Mouse (Mus musculus): Measurements from ENCODE around the gene Nectin4. TPM values are rescaled to one million over a fixed set of nuclear protein-coding genes. Genes with fewer than 3 reads are reported as not detected.

Nectin4 gene
- polyA plus RNA-seq, 1 experiment from 2014 or later, result 3.7 TPM

DNA sequence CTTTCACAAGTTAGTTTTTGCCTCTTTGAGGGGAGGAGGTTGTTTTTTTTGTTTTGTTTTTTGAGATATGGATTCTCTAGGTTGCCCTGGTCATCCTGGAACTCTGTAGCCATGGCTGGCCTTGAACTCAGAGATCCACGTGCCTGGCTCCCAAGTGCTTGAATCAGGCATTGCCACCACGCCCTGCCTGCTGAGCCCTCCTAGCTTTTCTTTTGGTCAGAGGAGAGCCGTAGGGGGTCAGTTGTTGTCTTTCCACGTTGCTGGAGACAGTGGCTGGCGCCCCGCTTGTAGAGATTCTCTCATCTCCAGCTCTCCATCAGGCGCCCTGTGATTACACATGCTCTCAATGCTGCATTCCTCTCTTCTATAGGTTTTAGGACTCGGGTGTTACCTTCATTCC lies 43.7 kb downstream of the Nectin4 start:
- H3K27me3 ChIP-seq (replicated peaks), result peaks cover 7% of the 10 kb centered on the region
- peak overlapping the region; percentile 74; the same call in 1 of the 2 replicates for H3K4me3 ChIP-seq (replicated peaks)
- H3K36me3 ChIP-seq, result peaks cover 34% of the 10 kb centered on the region
- H3K27ac ChIP-seq (replicated peaks), result no peak overlapping the region
- whole genome bisulfite sequencing, result 74% methylated on average over 8 of the region's 8 CpGs
- no peaks in the 10 kb centered on the region for H3K9me3 ChIP-seq (replicated peaks)
- H3K4me2 ChIP-seq, result peak overlapping the region; percentile 62
- no peak for ATAC-seq (ENCODE audit: low FRiP score)
- H3K9ac ChIP-seq (replicated peaks), result no peak overlapping the region
- H3K4me1 ChIP-seq, result peaks cover 21% of the 10 kb centered on the region

DNA sequence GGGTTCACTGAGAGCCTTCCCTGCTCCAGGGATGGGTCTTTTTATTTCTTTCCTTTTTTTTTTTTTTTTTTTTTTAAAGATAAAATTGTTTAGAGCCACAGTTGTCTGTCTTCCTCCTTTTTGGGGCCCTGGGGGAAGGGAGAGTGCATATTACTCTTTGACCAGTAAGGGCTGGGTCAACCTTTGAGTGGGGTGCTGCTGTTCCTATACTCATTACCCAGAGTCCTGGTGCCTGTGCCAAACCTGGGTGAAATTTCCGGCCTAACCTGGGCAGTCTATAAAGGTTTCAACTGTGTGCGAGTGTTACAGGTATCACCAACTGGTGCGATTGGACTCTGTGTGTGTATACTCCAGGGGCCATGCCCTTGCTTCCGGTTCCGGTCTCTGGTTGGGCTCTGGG lies 48.8 kb downstream of the Nectin4 start, which contains the start of gene Tstd1:
Tstd1 (plus strand) TSS at position 213 of the 400 bp plus-strand sequence.
- no peak within 1 kb of the TSS for H3K4me3 ChIP-seq (replicated peaks)
- H3K4me2 ChIP-seq, result no peak within 1 kb of the TSS
- peak; percentile 18; the same call in 1 of the 2 replicates for ATAC-seq (ENCODE audit: low FRiP score)
- H3K27me3 ChIP-seq (replicated peaks), result no peaks in the 10 kb centered on the region
- no peak within 1 kb of the TSS; the same call in none of the 2 replicates for H3K27ac ChIP-seq (replicated peaks)
- 91% methylated on average over 5 of the region's 5 CpGs for WGBS
- no peak within 1 kb of the TSS for H3K9ac ChIP-seq (replicated peaks)
- H3K9me3 ChIP-seq (replicated peaks), result no peaks in the 10 kb centered on the region
- H3K4me1 ChIP-seq, result peaks cover 12% of the 10 kb centered on the region
- peaks cover 59% of the 10 kb centered on the region for H3K36me3 ChIP-seq

DNA sequence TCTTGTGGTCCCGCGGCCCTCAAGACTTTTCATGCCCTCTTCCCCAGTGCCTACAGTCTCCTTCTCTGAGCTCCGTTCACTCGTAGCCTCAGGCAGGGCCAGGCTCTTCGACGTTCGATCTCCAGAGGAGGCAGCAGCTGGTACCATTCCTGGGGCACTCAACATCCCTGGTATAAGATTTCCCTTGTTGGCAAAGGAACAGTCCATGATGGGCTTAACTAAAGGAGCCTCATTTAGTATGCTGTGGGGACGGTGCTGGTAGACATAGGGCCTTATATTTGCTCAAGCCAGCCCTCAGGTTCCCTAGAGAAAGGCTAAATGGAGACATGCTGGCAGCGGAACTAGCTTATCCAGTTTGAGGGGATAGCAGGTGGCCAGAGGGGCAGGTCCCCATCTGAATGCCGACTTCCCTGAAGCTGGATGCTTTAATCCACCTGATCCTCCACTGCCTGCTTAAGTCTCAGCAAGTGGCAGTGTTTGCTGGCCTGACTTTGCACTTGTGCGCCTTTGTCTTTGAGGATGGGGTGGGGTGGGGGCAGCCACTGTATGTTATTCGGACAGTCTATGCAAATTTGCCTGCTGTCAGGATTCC lies 49.5 kb downstream of the Nectin4 start:
- Histone ChIP-seq H3K4me3 (replicated peaks) (no peak overlapping the region), H3K9me3 (replicated peaks) (no peaks in the 10 kb centered on the region), H3K9ac (replicated peaks) (no peak overlapping the region), H3K27me3 (replicated peaks) (no peaks in the 10 kb centered on the region), H3K27ac (replicated peaks) (no peak overlapping the region; the same call in none of the 2 replicates), H3K4me1 (peaks cover 5% of the 10 kb centered on the region), H3K36me3 (peaks cover 59% of the 10 kb centered on the region), H3K4me2 (no peak overlapping the region)
- 42% methylated on average over 12 of the region's 12 CpGs for WGBS
- ATAC-seq (ENCODE audit: low FRiP score), result peak; percentile 37; the same call in 1 of the 2 replicates

DNA sequence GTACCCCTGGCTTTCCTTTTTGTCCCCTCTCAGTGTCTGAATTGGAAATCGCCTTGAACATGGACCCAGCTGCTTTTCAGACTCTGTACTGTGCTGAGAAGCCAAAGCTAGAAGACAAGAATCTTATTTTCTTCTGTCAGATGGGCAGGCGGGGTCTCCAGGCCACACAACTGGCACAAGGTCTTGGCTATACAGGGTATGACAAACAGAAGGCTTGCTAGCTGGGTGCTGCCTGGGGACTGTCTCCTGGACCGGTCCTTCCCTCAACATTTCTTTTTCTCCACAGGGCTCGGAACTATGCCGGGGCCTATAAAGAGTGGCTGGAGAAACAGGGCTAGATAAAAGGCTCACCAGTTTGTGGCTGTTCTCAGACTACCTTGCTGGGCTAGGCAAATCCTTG lies 50.0 kb downstream of the Nectin4 start:
- H3K36me3 ChIP-seq, result peaks cover 59% of the 10 kb centered on the region
- H3K9ac ChIP-seq (replicated peaks), result no peak overlapping the region
- 80% methylated on average over 5 of the region's 5 CpGs for WGBS
- no peak overlapping the region; the same call in 1 of the 2 replicates for H3K27ac ChIP-seq (replicated peaks)
- no peak for ATAC-seq (ENCODE audit: low FRiP score)
- H3K4me2 ChIP-seq, result no peak overlapping the region
- no peaks in the 10 kb centered on the region for H3K9me3 ChIP-seq (replicated peaks)
- H3K27me3 ChIP-seq (replicated peaks), result no peaks in the 10 kb centered on the region
- H3K4me3 ChIP-seq (replicated peaks), result no peak overlapping the region
- peaks cover 4% of the 10 kb centered on the region; the same call in 1 of the 2 replicates for H3K4me1 ChIP-seq

DNA sequence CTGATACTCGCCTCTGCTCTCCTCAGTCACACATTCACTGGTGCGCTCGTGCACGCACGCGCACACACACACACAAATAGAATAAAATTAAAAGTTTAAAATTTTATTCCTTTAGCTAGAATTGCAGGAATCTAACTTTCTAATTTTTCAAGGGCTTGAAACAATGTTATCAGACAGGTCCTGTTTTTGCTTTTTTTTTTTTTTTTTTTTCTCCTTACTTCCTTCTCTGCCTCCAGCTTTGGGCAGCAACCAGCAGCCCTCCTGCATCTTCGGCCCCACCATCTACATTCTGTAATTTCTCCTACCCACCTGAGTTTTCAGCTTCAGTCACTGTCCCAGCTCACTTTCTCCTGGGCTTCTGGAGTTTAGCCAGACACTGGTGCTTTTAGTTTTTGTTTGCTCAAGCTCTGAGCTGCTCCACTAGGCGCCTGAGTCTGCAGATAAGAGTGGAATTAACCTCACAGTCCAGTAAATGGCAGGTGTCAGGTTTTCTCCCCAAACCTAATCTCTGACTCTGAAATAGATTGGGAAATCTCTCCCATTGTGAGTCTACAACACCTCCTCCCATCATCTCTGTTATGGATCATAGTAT lies 52.7 kb downstream of the Nectin4 start:
- Histone ChIP-seq H3K4me1 (peaks cover 4% of the 10 kb centered on the region; the same call in 1 of the 2 replicates), H3K4me3 (replicated peaks) (no peak overlapping the region), H3K27ac (replicated peaks) (no peak overlapping the region), H3K27me3 (replicated peaks) (no peaks in the 10 kb centered on the region), H3K9ac (replicated peaks) (no peak overlapping the region), H3K36me3 (peaks cover 35% of the 10 kb centered on the region), H3K9me3 (replicated peaks) (no peaks in the 10 kb centered on the region), H3K4me2 (no peak overlapping the region)
- ATAC-seq (ENCODE audit: low FRiP score), result no peak
- WGBS, result 92% methylated on average over 8 of the region's 8 CpGs

DNA sequence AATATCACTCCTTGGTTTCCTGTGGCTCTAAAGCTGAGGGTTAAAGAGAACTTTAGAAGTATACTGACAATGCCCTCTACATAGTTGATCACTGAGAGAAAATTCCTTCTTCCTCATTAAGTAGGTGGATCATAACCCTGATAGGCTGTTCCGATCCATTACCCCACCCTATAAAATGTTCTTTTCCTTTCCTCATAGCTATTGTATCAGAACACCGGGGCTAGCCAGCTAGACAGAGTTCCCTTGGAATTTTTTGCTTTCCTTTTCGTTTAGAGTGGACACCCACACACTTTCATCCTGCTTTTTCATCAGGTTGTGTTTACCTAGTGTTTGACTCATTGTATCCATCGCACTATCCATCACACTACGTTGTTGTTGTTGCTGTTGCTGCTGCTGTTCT lies 54.7 kb downstream of the Nectin4 start:
- Histone ChIP-seq H3K36me3 (peaks cover 15% of the 10 kb centered on the region), H3K9me3 (replicated peaks) (no peaks in the 10 kb centered on the region), H3K4me2 (no peak overlapping the region), H3K4me1 (no peaks in the 10 kb centered on the region), H3K4me3 (replicated peaks) (no peak overlapping the region), H3K27ac (replicated peaks) (no peak overlapping the region), H3K9ac (replicated peaks) (no peak overlapping the region), H3K27me3 (replicated peaks) (no peaks in the 10 kb centered on the region)
- ATAC-seq (ENCODE audit: low FRiP score), result no peak
- WGBS, result 80% methylated on average over 5 of the region's 5 CpGs

DNA sequence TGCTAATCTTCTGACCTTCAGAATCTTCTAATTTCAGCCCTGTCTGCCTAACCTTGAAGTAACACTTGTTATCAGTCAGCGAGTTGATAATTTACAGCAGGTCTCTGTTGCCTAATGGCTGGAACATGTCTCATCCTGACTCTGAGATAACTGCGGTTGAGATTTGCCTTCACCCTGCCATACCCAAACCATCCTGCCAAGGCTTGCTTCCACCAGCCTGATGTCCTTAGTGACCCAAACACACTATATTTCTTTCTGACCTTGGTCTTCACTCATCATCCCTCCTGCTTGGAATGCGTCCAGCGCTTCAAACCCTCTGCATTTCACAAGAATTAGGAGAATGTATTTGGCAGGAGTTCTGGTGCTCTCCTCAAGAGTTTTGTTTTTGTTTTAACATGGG lies 55.2 kb downstream of the Nectin4 start:
- 87% methylated on average over 4 of the region's 4 CpGs for WGBS
- no peak overlapping the region for H3K9ac ChIP-seq (replicated peaks)
- no peak overlapping the region for H3K27ac ChIP-seq (replicated peaks)
- no peak overlapping the region for H3K4me2 ChIP-seq
- H3K36me3 ChIP-seq, result peaks cover 10% of the 10 kb centered on the region
- no peaks in the 10 kb centered on the region for H3K9me3 ChIP-seq (replicated peaks)
- H3K27me3 ChIP-seq (replicated peaks), result no peaks in the 10 kb centered on the region
- no peak for ATAC-seq (ENCODE audit: low FRiP score)
- H3K4me3 ChIP-seq (replicated peaks), result no peak overlapping the region
- no peaks in the 10 kb centered on the region for H3K4me1 ChIP-seq

DNA sequence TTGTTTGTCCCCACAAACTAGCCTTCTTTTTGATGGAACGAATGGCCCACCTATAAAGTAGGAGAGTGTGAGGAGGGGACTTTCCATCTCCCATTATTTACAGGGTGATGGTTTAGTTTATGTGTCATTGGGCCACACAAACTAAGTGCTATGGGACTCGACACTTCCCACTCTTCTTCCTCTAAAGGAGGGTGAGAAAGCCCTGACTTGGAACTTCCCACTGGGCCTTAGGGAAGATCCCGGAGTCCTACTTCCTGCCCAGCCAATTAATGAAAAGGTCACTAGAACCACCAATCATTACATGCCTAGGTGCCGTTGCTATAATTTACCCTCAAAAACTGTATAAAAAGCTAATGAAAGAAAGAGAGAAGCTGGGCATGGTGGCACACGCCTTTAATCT lies 62.3 kb downstream of the Nectin4 start:
- Histone ChIP-seq H3K27me3 (replicated peaks) (peaks cover 13% of the 10 kb centered on the region), H3K36me3 (no peaks in the 10 kb centered on the region), H3K4me2 (no peak overlapping the region), H3K9ac (replicated peaks) (no peak overlapping the region), H3K4me1 (peaks cover 2% of the 10 kb centered on the region; the same call in 1 of the 2 replicates), H3K9me3 (replicated peaks) (no peaks in the 10 kb centered on the region), H3K4me3 (replicated peaks) (no peak overlapping the region), H3K27ac (replicated peaks) (no peak overlapping the region)
- 75% methylated on average over 5 of the region's 5 CpGs for WGBS
- ATAC-seq (ENCODE audit: low FRiP score), result no peak

DNA sequence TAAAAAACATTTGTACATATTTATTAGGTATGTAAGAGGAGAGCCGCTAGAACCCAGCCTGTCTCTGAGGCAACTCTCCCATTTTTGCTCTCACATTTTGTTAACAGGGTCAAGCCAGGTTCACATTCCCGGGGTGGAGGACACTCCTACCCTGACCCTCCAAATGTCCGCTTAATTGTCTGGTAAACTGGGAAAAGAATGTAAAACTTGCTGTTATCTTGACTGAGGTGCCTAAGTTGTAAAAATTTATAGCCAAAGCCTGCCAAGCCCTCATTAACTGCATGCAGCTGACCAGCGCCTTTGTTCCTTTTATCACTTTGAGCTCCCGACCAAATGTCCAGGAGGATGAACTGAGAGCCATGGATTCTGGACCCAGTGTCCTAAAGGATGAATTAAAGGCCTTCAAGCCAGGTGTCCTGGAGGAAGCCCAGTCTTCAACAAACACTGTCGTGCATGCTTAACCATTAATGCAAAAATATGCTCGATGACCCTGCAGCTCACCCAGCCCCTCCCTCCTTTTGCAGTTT lies 65.5 kb downstream of the Nectin4 start:
- peaks cover 41% of the 10 kb centered on the region for H3K27me3 ChIP-seq (replicated peaks)
- H3K27ac ChIP-seq (replicated peaks), result no peak overlapping the region
- H3K4me1 ChIP-seq, result peaks cover 14% of the 10 kb centered on the region
- ATAC-seq (ENCODE audit: low FRiP score), result no peak
- H3K4me3 ChIP-seq (replicated peaks), result no peak overlapping the region
- 12% methylated on average over 7 of the region's 7 CpGs for WGBS
- no peaks in the 10 kb centered on the region for H3K36me3 ChIP-seq
- no peak overlapping the region for H3K4me2 ChIP-seq
- H3K9ac ChIP-seq (replicated peaks), result no peak overlapping the region
- H3K9me3 ChIP-seq (replicated peaks), result no peaks in the 10 kb centered on the region

DNA sequence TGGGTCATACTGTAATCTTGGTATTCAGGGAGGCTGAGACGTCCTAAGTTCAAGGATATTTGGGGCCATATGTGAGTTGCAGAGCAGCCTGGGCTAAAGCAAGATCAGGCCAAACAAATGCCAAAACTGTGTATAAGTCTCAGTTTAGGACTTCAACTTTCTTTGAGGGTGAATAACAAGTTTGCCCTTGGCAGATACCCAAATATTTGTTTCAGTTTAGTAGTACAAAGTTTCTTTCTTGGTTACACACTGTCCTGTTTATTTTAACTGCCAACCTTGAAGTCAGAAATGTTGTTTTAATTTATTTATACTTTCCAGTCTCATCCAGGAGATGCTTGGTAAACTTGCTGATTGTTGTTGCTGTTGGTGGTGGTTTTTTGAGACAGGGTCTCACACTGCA lies 66.1 kb downstream of the Nectin4 start:
- ATAC-seq (ENCODE audit: low FRiP score), result no peak
- no peak overlapping the region for H3K27ac ChIP-seq (replicated peaks)

DNA sequence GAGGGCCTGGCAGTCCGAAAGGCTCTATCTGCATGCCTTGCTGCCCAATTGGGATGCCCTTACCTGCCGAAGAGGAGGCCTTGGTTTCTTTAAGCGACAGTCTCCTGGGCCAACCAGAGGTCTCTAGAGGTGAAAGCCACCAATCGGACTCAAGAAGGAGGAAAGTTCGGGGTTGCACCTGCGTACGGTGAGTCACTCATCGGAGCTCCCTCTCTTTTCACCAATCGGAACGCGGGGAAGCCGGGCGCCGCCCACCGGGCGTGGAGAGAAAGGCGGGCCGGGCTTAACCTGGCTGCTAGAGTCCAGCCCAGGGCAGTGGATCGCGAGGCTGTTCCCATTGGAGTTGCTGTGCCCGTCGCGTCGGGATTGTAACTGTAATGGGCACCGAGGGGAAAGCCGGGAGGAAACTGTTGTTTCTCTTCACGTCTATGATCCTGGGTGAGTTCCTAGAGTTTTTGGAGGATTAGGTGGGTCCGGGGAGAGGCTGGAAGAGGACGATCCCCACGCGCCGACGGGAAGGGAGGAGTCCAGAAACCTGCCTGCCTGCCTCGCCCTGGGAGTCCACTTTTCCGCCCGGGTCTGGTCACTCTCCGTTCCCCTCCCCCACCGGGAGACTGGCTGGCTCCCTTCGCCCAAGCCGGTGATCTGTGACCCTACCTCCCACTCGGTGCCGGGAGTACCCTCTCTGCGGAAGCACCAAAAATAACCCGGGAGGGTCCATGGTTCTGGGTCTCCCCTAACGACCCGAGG lies 67.5 kb downstream of the Nectin4 start, which contains the start of gene F11r:
F11r (plus strand) TSS at position 272 of the 750 bp plus-strand sequence.
- Histone ChIP-seq H3K36me3 (no peaks in the 10 kb centered on the region), H3K27ac (replicated peaks) (0 out of 2 replicates have a peak within 1 kb of the TSS, but pooled peaks have one; percentile 10), H3K4me2 (peak within 1 kb of the TSS; percentile 54), H3K9me3 (replicated peaks) (no peaks in the 10 kb centered on the region), H3K4me3 (replicated peaks) (peak within 1 kb of the TSS; percentile 37), H3K4me1 (peaks cover 14% of the 10 kb centered on the region), H3K27me3 (replicated peaks) (peaks cover 41% of the 10 kb centered on the region), H3K9ac (replicated peaks) (peak within 1 kb of the TSS; percentile 20; the same call in 1 of the 2 replicates)
- ATAC-seq (ENCODE audit: low FRiP score), result peak; percentile 62
- WGBS, result under 1% methylated on average over 44 of the region's 46 CpGs

More for the DNA sequence above, 66.1 kb downstream of the Nectin4 start:
- no peaks in the 10 kb centered on the region for H3K36me3 ChIP-seq
- H3K27me3 ChIP-seq (replicated peaks), result peaks cover 41% of the 10 kb centered on the region
- H3K4me3 ChIP-seq (replicated peaks), result no peak overlapping the region
- H3K9me3 ChIP-seq (replicated peaks), result no peaks in the 10 kb centered on the region
- WGBS, result 40% methylated on average over 1 of the region's 1 CpGs
- no peak overlapping the region for H3K4me2 ChIP-seq
- H3K4me1 ChIP-seq, result peaks cover 14% of the 10 kb centered on the region
- H3K9ac ChIP-seq (replicated peaks), result no peak overlapping the region
